Mouse (Mus musculus): ENCODE measurements at regions not wholly inside any gene's neighbourhood (a gene's known extent, or its start where the extent isn't known, plus 50 kb on each side); places are given as distances from the start of the nearest gene placed in this dataset.

DNA sequence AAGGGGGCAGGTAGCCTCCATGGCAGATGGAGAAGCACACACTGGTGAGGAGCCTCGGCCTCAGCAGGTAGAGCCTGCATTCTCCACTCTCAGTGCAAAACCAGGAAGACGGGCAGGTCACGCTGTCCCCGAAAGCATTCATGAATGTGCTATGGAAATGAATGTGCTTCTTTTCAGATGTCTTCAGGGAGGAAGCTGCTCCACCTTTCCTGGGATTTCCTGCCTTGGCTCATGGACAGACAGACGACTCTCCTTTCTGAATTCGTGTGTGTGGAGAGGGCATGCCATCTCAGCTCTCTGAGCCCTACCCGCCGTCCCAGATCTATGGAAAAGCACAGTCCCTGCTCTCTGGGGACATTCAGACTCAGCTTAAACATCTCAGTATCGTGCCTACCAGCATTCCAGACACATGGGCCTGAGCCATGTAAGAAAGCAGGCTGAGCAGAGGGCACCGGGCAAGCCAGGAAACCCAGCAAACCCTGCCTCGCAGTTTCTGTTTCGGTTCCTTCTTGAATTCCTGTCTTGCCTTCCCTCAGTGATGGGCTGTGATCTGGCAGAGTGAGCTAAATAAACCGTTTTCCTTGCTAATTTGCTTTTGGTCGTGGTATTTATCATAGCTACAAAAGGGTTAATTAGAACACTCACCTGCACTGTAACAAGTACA, 354.0 kb downstream of the Matn1 start:
- Histone ChIP-seq H3K4me1 (replicated peaks; ENCODE audit: insufficient read depth, low read length) (no peaks in the 10 kb centered on the region), H3K4me2 (ENCODE audit: low read length) (0 out of 2 replicates have a peak overlapping the region, but pooled peaks have one; percentile 6), H3K27ac (no peak overlapping the region), H3K27me3 (ENCODE audit: insufficient read depth, low read length) (no peaks in the 10 kb centered on the region), H3K9ac (ENCODE audit: low read depth, low read length) (no peak overlapping the region), H3K9me3 (replicated peaks; ENCODE audit: low read length) (no peaks in the 10 kb centered on the region), H3K4me3 (replicated peaks; ENCODE audit: low read depth, low read length) (no peak overlapping the region), H3K36me3 (ENCODE audit: insufficient read depth, low read length) (no peaks in the 10 kb centered on the region)
- DNase-seq (ENCODE audit: low spot score) (no peak), ATAC-seq (replicated peaks; ENCODE audit: low FRiP score, low read depth) (no peak)
- 66% methylated on average over 14 of the region's 14 CpGs for WGBS
- TF ChIP-seq CTCF (IDR thresholded peaks at IDR 0.05; ENCODE audit: low read depth) = no peak

GRCm38 (mm10) chr4:131303936-131304335, 359.8 kb downstream of the Matn1 start:
- no peak for TF ChIP-seq CTCF (IDR thresholded peaks at IDR 0.05; ENCODE audit: low read depth)
- Histone ChIP-seq H3K9me3 (replicated peaks; ENCODE audit: low read length) (no peaks in the 10 kb centered on the region), H3K4me1 (replicated peaks; ENCODE audit: insufficient read depth, low read length) (no peaks in the 10 kb centered on the region), H3K4me3 (replicated peaks; ENCODE audit: low read depth, low read length) (no peak overlapping the region), H3K27ac (no peak overlapping the region), H3K9ac (ENCODE audit: low read depth, low read length) (no peak overlapping the region), H3K27me3 (ENCODE audit: insufficient read depth, low read length) (no peaks in the 10 kb centered on the region), H3K4me2 (ENCODE audit: low read length) (no peak overlapping the region), H3K36me3 (ENCODE audit: insufficient read depth, low read length) (no peaks in the 10 kb centered on the region)
- ATAC-seq (replicated peaks; ENCODE audit: low FRiP score, low read depth) (no peak), DNase-seq (ENCODE audit: low spot score) (no peak)
- 77% methylated on average over 3 of the region's 3 CpGs for WGBS

GRCm38 (mm10) chr4:131304361-131304777, 360.2 kb downstream of the Matn1 start:
- DNase-seq (ENCODE audit: low spot score) (no peak), ATAC-seq (replicated peaks; ENCODE audit: low FRiP score, low read depth) (no peak)
- no peaks in the 10 kb centered on the region for H3K4me1 ChIP-seq (replicated peaks; ENCODE audit: insufficient read depth, low read length)
- H3K27me3 ChIP-seq (ENCODE audit: insufficient read depth, low read length) = no peaks in the 10 kb centered on the region
- no peak overlapping the region for H3K4me2 ChIP-seq (ENCODE audit: low read length)
- no peak for TF ChIP-seq CTCF (IDR thresholded peaks at IDR 0.05; ENCODE audit: low read depth)
- no peaks in the 10 kb centered on the region for H3K36me3 ChIP-seq (ENCODE audit: insufficient read depth, low read length)
- H3K9me3 ChIP-seq (replicated peaks; ENCODE audit: low read length) = no peaks in the 10 kb centered on the region
- H3K9ac ChIP-seq (ENCODE audit: low read depth, low read length) = no peak overlapping the region
- no peak overlapping the region for H3K4me3 ChIP-seq (replicated peaks; ENCODE audit: low read depth, low read length)
- H3K27ac ChIP-seq = no peak overlapping the region
- 63% methylated on average over 12 of the region's 12 CpGs for WGBS

DNA sequence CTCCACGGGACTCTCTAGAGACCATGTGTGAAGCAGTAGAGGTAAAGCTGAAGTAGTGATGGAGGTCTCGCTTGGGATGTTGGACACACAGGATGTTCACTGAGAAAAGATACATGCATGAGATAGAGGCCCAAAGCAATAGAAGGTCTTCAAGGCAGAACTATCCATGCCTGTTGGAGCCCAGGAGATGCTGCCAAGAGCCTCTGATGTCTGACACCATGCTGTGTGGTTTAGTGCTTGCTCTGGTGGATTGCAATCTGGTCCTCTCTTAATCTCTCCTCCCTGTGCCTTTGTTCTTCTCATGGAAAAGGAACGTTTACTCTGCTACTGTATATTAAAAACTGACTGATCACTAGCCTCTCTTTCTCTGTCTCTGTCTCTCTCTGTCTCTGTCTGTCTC, 370.0 kb downstream of the Matn1 start:
- Histone ChIP-seq H3K4me1 (replicated peaks; ENCODE audit: insufficient read depth, low read length) (no peaks in the 10 kb centered on the region), H3K36me3 (ENCODE audit: insufficient read depth, low read length) (no peaks in the 10 kb centered on the region), H3K27ac (no peak overlapping the region), H3K9ac (ENCODE audit: low read depth, low read length) (no peak overlapping the region), H3K27me3 (ENCODE audit: insufficient read depth, low read length) (no peaks in the 10 kb centered on the region), H3K4me3 (replicated peaks; ENCODE audit: low read depth, low read length) (no peak overlapping the region), H3K4me2 (ENCODE audit: low read length) (no peak overlapping the region), H3K9me3 (replicated peaks; ENCODE audit: low read length) (no peaks in the 10 kb centered on the region)
- ATAC-seq (replicated peaks; ENCODE audit: low FRiP score, low read depth) (no peak), DNase-seq (ENCODE audit: low spot score) (no peak)
- 68% methylated on average over 3 of the region's 3 CpGs for WGBS
- TF ChIP-seq CTCF (IDR thresholded peaks at IDR 0.05; ENCODE audit: low read depth) = no peak

DNA sequence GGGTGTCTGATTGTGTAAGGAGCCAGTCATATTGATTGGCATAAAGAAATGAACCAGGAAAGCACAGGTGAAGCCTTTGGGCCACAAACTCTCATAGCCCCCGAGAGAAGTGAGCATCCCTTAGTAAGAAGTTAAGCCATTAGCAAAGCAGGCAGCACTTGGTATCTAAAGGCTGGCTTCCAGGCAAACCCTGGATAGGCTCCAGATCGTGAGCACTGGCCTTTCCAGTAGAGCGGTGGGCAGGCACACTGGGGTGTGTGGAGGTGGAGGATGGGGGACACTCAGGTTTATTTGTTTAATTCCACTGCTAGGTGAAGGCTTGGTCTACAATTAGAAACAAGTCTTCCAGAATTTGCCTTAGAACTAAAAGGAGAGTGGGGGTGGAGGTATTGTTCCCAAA, 371.9 kb downstream of the Matn1 start:
- no peak overlapping the region for H3K27ac ChIP-seq
- H3K4me2 ChIP-seq (ENCODE audit: low read length) = no peak overlapping the region
- no peaks in the 10 kb centered on the region for H3K27me3 ChIP-seq (ENCODE audit: insufficient read depth, low read length)
- no peak for ATAC-seq (replicated peaks; ENCODE audit: low FRiP score, low read depth)
- WGBS = 79% methylated on average over 3 of the region's 3 CpGs
- no peak for DNase-seq (ENCODE audit: low spot score)
- no peaks in the 10 kb centered on the region for H3K9me3 ChIP-seq (replicated peaks; ENCODE audit: low read length)
- no peaks in the 10 kb centered on the region for H3K4me1 ChIP-seq (replicated peaks; ENCODE audit: insufficient read depth, low read length)
- H3K36me3 ChIP-seq (ENCODE audit: insufficient read depth, low read length) = no peaks in the 10 kb centered on the region
- TF ChIP-seq CTCF (IDR thresholded peaks at IDR 0.05; ENCODE audit: low read depth) = no peak
- no peak overlapping the region for H3K9ac ChIP-seq (ENCODE audit: low read depth, low read length)
- no peak overlapping the region for H3K4me3 ChIP-seq (replicated peaks; ENCODE audit: low read depth, low read length)

- Histone ChIP-seq H3K4me3 (replicated peaks; ENCODE audit: low read depth, low read length) (no peak overlapping the region), H3K27ac (no peak overlapping the region), H3K9ac (ENCODE audit: low read depth, low read length) (no peak overlapping the region), H3K4me2 (ENCODE audit: low read length) (no peak overlapping the region), H3K9me3 (replicated peaks; ENCODE audit: low read length) (no peaks in the 10 kb centered on the region), H3K36me3 (ENCODE audit: insufficient read depth, low read length) (no peaks in the 10 kb centered on the region), H3K27me3 (ENCODE audit: insufficient read depth, low read length) (no peaks in the 10 kb centered on the region), H3K4me1 (replicated peaks; ENCODE audit: insufficient read depth, low read length) (no peaks in the 10 kb centered on the region)
- ATAC-seq (replicated peaks; ENCODE audit: low FRiP score, low read depth) (no peak), DNase-seq (ENCODE audit: low spot score) (peak; percentile 37)
- TF ChIP-seq CTCF (IDR thresholded peaks at IDR 0.05; ENCODE audit: low read depth) = peak; percentile 51
- 72% methylated on average over 5 of the region's 5 CpGs for WGBS
Observed at GRCm38 (mm10) chr4:131322323-131322722, 378.1 kb downstream of the Matn1 start.

GRCm38 (mm10) chr4:131324486-131324885, 380.3 kb downstream of the Matn1 start:
- 76% methylated on average over 3 of the region's 3 CpGs for WGBS
- H3K36me3 ChIP-seq (ENCODE audit: insufficient read depth, low read length) = no peaks in the 10 kb centered on the region

More at GRCm38 (mm10) chr4:131324486-131324885, 380.3 kb downstream of the Matn1 start:
- TF ChIP-seq CTCF (IDR thresholded peaks at IDR 0.05; ENCODE audit: low read depth) = no peak
- Histone ChIP-seq H3K4me1 (replicated peaks; ENCODE audit: insufficient read depth, low read length) (no peaks in the 10 kb centered on the region), H3K27me3 (ENCODE audit: insufficient read depth, low read length) (no peaks in the 10 kb centered on the region), H3K4me2 (ENCODE audit: low read length) (no peak overlapping the region), H3K9me3 (replicated peaks; ENCODE audit: low read length) (no peaks in the 10 kb centered on the region), H3K4me3 (replicated peaks; ENCODE audit: low read depth, low read length) (no peak overlapping the region), H3K9ac (ENCODE audit: low read depth, low read length) (no peak overlapping the region), H3K27ac (no peak overlapping the region)
- ATAC-seq (replicated peaks; ENCODE audit: low FRiP score, low read depth) (no peak), DNase-seq (ENCODE audit: low spot score) (no peak)
